ENCODE assay signal across 8 mouse cellular contexts in genomic region chr14:76912301-76913001, GRCm38 (mm10).
A peak's percentile ranks its signal among the peaks of the same experiment; 100 is the strongest.
DNase-seq lines count a peak whose midpoint lies in the region; ATAC-seq and TF ChIP-seq lines count a peak whose summit lies in the region.

No protein-coding gene starts in this region.

- H3K27ac ChIP-seq in gastrocnemius, adult 2 months, result 0 out of 2 replicates have a peak overlapping the region, but pooled peaks have one; percentile 17
- 0 out of 2 replicates have a peak overlapping the region, but pooled peaks have one; percentile 43 for H3K27ac ChIP-seq in heart, embryonic 11.5 days (ENCODE audit: low read depth, low read length)

- no peaks in the 10 kb centered on the region for H3K27me3 ChIP-seq in heart, embryonic 11.5 days (ENCODE audit: control insufficient read depth, insufficient read depth, low read length)

- intact Hi-C loops in gastrocnemius, adult 2 months (cut with DNase I), result no loop called here
- intact Hi-C loops in gastrocnemius, postnatal 14 days (cut with DNase I; ENCODE audit: low total_unique reads), result no loop called here

- no peak overlapping the region for H3K9ac ChIP-seq in heart, embryonic 11.5 days (ENCODE audit: low read depth, low read length)

- peaks cover 8% of the 10 kb centered on the region for H3K4me1 ChIP-seq in heart, embryonic 11.5 days (ENCODE audit: control insufficient read depth, insufficient read depth, low read length)

- no peaks in the 10 kb centered on the region for H3K36me3 ChIP-seq in heart, embryonic 11.5 days (ENCODE audit: control insufficient read depth, insufficient read depth, low read length)

- H3K9me3 ChIP-seq in heart, embryonic 11.5 days (replicated peaks; ENCODE audit: control insufficient read depth, low read length), result no peaks in the 10 kb centered on the region

- no peak for TF ChIP-seq CTCF in gastrocnemius, adult 2 months (IDR thresholded peaks at IDR 0.05)

- H3K4me2 ChIP-seq in heart, embryonic 11.5 days, result no peak overlapping the region

- peak; percentile 63; the same call in 1 of the 2 replicates for ATAC-seq in heart, embryonic 11.5 days (replicated peaks; ENCODE audit: insufficient number of reproducible peaks, low FRiP score, low TSS enrichment)
- no peak for ATAC-seq in megakaryocyte-erythroid progenitor cell, adult 5-6 weeks (replicated peaks; ENCODE audit: low FRiP score, low TSS enrichment, poor library complexity, severe bottlenecking)

- 29% methylated on average over 8 of the region's 8 CpGs for WGBS in heart, embryonic 11.5 days (ENCODE audit: insufficient replicate concordance)

- H3K4me3 ChIP-seq in gastrocnemius, adult 2 months, result no peak overlapping the region
- H3K4me3 ChIP-seq in heart, embryonic 11.5 days (ENCODE audit: low read depth, low read length), result no peak overlapping the region

- DNase-seq in gastrocnemius, adult 2 months, result no peak
- no peak for DNase-seq in gastrocnemius, postnatal 14 days
- peak; percentile 54 for DNase-seq in MEL-GATA-1-ER (ENCODE audit: extremely low read depth, low read depth)
- DNase-seq in kidney, postnatal 36 days, result peak; percentile 56 to 82
- no peak for DNase-seq in left cerebral cortex, adult 11 months (ENCODE audit: low spot score)
- DNase-seq in T-cell, adult 2 months (ENCODE audit: low spot score), result no peak

Comparison
In these comparisons a context has a peak if more than half of its experiments do, and no peak if none do; other contexts are left out.
1. DNase-seq: peak in MEL-GATA-1-ER (single experiment) and kidney, postnatal 36 days (2 of 2); none in gastrocnemius, adult 2 months (single experiment), gastrocnemius, postnatal 14 days (single experiment), left cerebral cortex, adult 11 months (single experiment) and T-cell, adult 2 months (single experiment).